Mouse (Mus musculus) liver, embryonic 14.5 days (tissue): ENCODE data around the gene H2-Oa.

Experiments
- CTCF ChIP-seq: IDR thresholded peaks from 2 replicates; pipeline ENCODE4 v1.5.1; 2016; ENCODE audit warnings: antibody characterized with exemption, low read depth, control low read depth
- EP300 ChIP-seq: IDR thresholded peaks from 2 replicates; pipeline ENCODE4 v1.6.1; 2016; ENCODE audit warnings: antibody characterized with exemption, low read depth

DNA sequence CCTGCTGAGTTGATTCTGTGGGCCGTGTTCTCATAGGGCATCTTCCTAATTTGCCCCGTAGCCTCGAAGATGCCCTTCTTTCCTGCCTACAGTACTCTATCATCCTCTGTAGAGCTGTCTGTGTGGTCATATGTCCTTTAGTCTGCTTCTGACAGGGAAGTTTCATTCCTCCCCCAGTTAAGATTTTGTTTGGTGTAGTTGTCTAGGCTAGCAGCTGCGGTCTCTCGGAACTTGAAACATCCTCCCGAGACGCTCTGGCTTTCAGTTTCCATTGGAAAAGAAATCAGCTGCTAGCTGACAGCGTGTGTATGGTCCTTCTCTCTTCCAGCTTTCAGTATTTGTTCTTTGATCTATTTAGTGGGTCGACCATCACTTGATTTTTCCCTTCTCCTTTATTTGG, 12.7 kb downstream of the H2-Oa start:
- no peak for TF ChIP-seq CTCF
- TF ChIP-seq EP300 = no peak
